Mouse (Mus musculus) gastrocnemius, postnatal 4 days (tissue): ENCODE data around the gene Apba3. TPM values are rescaled to one million over a fixed set of nuclear protein-coding genes. Genes with fewer than 3 reads are reported as not detected.

Experiments
- DNase-seq, 2 experiments: peaks; one replicate each; pipeline ENCODE4 v3.0.0; 2021 to 2022; ENCODE audit warnings: low spot score in 2 of 2, mixed read lengths in 2 of 2
- total RNA-seq, 2 experiments: library from RNA; stranded (reverse); gene quantifications; 2 replicates each; pipeline ENCODE4 v1.2.3; 2021

Gene Apba3
- total RNA-seq, 2 experiments from 2014 or later, result 49.2 to 50.2 TPM

DNA sequence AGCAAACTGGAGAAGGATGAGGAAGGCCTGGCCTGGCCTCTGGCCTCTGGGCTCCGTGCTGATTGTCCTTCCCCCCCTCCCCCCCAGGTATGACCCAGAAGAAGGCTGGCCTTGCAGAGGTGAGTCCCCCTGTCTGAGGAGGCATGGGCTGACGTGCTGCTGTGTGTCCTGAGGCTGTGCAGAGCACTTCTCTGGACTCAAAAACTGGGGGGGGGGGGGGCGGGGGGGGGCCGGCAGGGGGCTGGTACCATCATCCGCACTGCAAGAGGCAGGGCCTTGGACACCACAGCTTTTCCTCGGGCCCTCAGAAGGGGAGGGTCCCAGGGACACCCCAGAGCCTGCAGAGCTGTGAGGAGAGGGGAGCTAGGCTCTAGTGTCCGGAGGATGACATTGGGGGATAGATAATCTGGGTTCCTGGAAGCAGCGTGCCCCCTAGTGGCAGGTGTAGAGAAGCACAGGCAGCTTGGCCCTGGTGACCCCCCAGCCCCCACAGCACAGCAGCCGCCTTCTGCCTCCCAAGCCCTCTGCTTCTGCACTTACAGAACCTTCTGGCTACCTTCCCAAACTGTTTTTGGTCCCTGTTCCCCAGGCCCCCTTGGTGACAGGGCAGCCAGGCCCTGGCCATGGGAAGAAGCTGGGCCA is 38.0 kb downstream of the Apba3 start:
- no peak for DNase-seq

DNA sequence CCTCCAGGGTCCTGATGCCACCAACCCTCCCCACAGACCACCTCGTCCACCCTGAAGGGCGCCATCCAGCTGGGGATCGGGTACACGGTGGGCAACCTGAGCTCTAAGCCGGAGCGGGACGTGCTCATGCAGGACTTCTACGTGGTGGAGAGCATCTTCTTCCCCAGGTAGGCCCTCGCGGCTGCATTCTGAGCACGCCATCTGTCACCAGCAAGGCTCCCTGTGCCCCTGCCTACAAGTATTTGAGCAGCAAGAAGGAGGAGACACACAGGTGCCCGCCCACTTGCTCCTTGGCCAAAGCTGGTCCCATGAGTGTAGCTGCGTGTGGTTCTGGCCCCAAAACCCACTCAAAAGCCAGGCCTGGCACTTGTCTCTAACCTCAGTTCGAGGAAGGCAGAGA is 38.9 kb downstream of the Apba3 start:
- DNase-seq, result no peak

DNA sequence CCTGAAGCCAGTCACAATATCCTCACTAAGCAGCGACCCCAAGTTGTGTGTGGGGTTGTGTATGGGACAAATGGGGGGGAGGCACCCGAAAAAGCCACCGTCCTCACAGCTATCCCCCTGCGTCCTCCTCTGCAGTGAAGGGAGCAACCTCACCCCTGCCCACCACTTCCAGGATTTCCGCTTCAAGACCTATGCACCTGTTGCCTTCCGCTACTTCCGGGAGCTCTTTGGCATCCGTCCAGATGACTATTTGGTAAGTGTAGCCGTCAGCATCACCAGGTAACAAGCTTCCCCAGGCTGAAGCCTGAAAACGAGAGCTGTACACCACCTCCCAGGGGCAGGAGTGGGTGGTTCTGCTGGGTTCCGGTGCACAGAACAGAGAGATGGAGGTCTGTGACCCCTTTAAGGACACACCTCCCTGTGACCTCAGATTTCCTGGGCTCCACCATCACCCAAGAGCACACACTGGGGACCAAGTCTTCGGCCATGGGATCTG is 39.5 kb downstream of the Apba3 start:
- no peak for DNase-seq

DNA sequence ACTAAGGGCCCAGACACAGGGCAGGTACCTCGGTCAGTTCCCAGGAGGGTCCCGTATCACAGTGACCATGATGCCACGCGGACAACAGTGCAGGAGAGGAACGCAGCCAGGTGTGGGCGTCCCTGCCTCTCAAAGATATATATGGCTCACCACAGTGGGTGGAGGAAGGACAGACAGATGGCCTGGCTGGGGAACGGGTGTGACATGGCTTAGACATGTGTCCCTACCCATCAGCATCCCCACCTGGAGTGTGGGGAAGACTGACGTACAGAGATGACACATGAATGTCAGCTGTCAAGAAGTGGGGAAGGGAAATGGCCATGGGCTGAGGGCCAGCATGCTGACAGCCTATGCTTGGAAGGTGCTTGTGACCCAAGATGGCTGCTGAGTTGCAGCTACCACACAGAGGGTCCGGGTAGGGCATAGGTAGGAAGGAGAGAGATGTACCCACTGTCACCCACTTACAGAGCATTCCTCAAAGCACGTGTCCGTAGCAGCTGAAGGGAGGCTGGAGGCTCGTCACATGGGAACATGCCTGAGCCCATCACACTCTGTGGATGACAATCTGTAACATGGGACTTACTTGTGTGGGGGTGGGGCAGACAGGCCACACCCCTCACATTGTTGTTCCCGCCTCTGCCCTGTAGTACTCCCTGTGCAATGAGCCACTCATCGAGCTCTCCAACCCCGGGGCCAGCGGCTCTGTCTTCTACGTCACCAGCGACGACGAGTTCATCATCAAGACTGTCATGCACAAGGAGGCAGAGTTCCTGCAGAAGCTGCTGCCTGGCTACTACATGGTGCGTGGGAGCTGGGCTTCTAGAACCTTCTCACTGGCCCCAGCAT is 40.3 kb downstream of the Apba3 start:
- DNase-seq, result no peak

DNA sequence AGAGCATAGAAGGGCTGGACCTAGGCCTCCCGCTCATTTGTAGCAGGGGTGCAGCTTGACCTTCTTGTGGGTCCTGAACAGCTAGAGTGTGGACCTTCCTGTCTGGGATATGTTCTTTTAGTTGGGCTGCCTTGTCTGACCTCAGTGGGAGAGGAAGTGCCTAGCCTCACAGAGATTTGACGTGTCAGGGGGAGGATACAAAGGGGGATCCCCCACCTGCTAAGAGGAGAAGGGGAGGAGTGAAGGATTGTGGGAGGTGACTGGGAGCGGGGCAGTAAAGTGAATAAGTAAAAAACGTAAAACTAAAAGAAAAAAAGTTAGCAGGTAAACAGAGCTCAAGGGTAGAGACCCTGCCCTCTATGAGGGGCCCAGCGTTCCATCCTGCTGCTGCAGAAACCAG is 42.8 kb downstream of the Apba3 start:
- DNase-seq, result no peak

DNA sequence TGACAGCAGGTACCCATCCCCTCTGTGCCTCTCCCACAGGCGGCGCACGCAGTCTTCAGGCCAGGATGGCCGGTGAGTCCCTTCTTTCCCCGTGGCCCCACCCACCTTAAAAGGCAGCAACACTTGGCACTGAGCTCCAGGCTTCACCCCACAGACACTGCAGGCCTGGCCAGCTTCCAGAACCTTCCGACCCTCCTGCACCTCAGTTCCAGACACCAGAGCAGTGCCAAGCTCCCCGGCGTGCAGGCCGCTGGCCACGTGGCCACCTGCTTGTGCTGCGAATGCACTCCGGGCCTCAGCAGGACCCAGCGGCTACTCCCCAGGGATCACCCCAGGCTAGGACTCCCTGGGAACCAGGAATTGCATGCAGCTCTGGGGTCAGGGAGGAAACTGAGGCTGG is 46.8 kb downstream of the Apba3 start:
- DNase-seq, result no peak

DNA sequence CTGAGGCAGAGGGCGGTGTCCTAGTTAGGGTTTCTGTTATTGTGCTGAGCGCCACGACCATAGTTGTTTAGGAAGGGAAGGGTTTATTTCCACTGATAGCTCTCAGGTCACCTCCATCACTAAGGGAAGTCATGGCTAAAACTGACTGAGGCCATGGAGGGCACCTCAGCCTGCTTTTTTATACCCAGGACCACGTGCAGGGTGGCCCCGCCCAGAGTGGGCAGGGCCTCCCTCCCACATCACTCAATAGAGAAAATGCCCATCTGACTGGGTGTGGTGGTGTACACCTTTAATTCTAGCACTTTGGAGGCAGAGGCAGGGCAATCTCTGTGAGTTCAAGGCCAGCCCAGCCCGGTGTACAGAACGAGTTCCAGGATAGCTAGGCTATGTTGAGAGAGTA is 47.4 kb downstream of the Apba3 start:
- DNase-seq, result no peak

DNA sequence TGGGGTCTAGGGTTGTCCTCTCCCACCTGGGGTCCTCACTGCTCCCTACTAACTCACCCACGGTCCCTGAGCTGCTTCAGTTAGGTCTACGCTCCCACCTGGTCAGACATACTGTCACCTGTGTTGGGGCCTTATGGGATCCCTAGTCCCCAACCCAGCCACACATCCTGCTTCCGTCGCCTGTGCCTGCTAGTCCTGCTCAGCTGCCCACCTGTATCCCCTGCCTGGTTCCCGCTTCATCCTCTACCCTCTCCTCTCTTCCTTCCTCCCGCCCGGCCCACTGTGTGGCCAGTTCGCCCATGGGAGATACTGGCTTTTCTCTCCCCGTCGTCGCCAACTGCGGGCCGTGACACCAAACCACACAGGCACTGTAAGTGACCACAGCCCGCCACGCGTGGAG is 48.8 kb downstream of the Apba3 start:
- DNase-seq, result no peak

DNA sequence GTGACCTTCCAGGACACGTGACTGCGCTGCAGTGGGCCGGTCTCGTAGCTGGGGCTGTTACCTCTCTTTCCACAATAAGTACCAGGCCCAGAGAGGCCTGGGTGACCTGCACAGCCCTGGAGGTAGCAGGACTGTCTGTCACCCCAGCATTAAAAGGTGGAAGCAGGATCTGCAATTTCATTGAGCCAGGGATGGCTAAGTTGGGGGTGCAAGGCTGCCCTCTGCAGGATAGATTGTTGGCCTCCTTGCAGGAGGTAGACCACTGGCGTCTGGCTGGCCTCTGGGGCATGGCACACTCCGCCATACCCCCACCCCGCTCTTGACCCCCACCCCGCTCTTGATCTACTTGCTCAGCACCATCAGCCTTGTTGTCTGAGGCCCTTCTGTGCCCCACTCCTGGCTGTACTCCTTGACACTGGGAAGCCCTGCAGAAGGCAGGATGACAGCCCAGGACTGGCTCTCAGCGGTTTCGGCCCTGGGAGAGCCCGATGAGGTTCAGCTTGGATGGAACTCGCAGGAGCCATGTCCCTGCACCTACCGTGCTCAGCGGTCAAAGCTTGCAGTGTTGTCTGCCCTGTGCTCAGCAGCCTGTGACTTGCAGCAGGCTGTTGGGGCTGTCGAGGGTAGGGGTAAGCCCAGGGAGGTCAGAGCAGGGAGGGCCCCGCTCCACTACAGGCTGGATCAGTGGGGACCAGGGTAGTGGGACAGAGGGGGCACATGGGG is 49.7 kb downstream of the Apba3 start:
- no peak for DNase-seq

DNA sequence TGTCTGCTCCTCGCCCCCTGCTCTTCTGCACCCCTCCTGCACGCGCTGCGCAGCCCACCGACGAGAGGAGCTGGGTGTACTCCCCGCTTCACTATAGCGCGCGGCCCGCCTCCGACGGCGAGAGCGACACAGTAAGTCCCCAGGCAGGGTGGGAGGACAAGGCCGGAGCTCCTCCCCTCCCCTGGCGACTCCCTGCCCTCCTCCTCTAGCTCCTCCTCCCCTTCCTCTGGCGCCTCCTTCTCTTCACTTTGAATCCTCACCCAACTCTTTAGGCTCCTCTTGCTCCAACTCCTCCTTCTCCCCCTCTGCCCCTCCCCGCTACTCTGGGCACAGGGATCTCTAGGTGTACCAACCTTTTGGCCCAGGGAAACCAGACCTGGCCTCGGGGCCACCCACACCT is 50.5 kb downstream of the Apba3 start:
- no peak for DNase-seq

DNA sequence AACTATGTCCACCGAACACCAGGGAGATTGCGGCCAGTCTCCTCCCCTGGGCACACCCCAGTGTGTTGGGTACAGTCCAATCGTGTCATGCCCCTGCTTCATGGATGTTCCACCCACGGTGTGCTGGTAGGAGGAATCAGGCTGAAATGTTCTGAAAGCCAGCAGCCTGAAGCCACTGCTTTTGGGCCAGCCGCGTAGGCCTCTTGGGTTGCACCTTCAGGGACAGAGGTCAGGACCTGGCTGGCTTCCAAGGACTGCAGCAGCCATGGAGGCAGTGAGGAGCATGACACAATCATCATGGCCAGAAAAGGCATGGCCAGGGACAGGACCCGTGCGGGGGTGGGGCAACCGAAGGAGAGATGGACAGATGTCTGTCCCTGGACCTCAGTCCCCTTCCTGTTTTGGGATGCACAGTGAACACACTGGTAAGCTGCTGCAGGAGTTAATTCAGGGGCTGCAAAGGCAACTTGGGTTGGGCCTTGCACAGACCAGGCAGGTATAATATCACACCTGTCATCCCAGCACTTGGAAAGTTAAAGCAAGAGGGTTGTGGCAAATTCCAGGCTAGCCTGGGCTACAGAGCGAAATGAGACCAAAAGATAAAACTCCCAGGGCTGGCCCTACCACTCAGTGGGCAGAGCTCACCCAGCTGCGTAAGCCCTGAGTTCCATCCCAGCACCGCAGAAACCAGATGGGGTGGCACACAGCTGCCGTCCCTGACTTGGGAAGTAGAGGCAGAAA is 52.0 kb downstream of the Apba3 start:
- DNase-seq, result no peak

DNA sequence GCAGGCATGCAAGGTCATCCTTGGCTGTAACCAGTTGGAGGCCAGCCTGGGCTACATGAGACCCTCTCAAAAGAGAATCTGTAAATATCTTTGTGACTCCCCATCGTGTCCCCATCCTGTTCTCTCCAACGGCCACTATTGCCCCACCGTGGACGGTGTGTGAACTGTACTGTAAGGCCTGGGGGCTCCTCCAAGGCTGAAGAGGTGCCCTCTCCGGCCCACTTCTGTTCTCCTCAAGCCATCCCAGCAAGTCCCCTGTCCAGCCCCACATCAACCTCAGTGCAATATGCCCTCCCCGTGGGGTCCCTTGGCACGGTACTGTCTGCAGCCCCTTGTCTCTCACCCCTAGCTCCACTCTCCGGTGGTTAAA is 52.6 kb downstream of the Apba3 start:
- DNase-seq, result no peak

DNA sequence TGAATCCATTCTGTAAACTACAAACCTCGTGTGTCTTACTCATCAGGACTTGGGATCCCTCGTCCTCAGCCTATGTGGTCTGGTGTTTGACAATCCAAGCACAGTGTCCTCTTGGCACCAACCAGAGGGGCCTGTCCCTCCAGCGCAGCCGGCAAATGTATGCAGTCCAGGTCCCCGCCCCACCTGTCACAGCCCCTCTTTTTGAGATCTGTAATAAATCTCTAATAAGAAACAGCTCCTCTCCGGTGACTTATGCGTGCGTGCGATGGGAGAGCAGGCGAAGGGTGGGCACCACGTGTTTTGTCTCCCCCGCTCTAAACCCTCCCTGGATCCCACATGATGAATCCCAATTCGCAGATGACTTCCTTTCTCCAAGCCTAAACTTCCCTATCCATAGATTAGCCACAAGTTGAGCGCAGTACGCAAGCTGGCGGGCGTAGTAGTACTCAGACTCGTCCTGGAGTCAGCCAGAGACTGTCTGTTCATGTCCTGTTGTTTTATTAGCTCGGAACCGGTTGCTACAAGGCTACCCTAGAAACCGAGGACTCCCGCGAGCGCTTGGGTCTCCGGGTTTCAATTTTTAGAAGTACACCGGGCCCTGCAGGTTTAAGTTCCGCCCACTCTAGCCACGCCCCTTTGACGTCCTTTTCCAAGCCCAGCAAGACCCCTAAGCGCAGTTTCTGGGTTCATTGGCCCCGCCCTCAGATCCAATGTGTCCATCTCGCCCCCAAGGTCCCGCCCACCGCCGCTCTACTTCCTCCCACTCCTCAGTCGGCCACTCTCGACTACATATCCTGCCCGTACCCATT is 53.2 kb downstream of the Apba3 start:
- DNase-seq, result peak in 1 of 2 experiments; percentile 95

DNA sequence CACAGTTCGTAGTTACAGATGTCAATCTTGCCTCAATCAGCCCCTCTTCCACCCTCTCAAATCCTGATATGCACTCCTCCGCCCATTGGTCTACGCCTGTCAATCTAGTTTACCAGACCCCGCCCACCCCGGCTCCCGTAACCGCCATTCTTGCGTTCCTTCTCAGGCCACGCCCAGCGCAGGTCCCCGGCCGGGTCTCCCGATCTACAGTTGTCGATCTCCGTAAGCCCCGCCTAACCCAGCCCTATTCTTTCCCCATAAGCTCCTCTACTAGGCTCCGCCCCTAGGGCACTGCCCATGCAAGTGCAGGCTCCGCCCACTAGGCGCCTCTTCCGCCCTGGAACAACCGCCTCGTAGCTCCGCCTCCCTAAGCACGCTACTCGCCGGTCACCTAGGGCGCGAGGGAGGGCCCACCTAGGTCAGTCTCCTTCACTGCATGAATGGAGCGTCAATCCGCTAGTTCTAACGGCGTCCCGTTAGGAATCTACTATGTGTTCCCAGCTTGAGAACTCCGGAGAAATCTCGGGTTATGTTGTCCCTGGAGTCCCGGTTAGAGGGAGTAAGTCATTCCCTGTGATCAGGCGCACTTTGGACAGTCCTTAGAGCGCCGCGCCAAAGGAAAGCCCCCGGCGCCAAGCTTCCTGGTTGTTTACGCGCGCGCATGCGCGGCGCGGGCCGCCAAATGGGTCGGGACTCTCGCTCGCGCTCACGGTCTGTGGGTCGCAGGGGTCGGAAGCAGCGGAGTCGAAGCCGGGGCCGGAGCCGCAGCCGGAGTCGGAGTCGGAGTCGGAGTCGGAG is 54.0 kb downstream of the Apba3 start, which contains the start of gene Cactin:
Cactin (plus strand) TSS at position 554 of the 798 bp plus-strand sequence.
- DNase-seq, result peak; percentile 95 to 99

DNA sequence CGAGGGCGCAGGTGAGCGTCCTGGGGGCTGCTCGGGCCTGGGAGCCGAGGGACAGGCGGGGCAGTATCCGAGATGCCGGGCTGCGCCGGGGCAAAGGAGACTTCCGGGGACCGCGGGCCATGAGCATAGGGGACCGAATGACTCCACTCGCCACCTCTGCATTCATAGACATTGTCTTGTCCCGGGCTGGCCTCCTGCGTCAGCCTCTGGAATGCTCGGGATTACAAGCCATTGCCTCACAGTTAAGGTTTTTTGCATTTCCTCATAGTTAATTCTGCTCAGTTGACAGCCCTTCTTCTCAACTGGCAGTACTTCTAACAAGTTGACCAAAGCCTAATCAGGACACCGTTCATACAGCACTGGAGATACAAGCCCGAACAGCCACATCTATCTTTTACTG is 54.7 kb downstream of the Apba3 start:
- no peak for DNase-seq

DNA sequence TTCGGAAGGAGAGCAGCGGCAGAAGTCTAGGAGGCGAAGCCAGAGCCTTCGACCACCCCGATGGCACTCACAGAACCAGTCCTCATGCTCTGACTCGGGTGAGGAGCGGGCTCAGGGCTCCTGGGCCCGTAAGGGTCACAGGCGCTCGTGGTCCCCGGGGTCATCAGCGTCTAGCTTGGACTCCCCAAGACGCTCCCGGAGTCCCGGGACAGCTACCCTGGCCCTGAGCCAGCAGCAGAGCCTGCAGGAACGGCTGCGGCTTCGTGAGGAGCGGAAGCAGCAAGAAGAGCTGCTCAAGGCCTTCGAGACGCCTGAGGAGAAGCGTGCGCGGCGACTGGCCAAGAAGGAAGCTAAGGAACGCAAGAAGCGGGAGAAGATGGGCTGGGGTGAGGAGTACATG is 55.7 kb downstream of the Apba3 start:
- no peak for DNase-seq
